Mouse (Mus musculus) C2C12 (cell line): ENCODE measurements around the gene Ctxn1.

ENCODE experiments used
- CEBPB ChIP-seq: IDR thresholded peaks from one replicate; pipeline ENCODE4 v1.6.1; 2011; ENCODE audit warnings: low read depth, mild to moderate bottlenecking, control low read depth, moderate library complexity
- CTCF ChIP-seq: IDR thresholded peaks from one replicate; pipeline ENCODE4 v1.5.1; 2011; ENCODE audit not compliant: control insufficient read depth, insufficient read depth, insufficient read length
- FOSL1 ChIP-seq: IDR thresholded peaks from one replicate; pipeline ENCODE4 v1.8.0; 2011; ENCODE audit warnings: mild to moderate bottlenecking, low read length; ENCODE audit not compliant: poor library complexity, insufficient read depth, severe bottlenecking
- MAX ChIP-seq: IDR thresholded peaks from one replicate; pipeline ENCODE4 v1.6.1; 2011; ENCODE audit warnings: mild to moderate bottlenecking, control low read depth
- MYOD1 ChIP-seq: IDR thresholded peaks from one replicate; pipeline ENCODE4 v1.6.1; 2011; ENCODE audit warnings: low read depth; ENCODE audit not compliant: control insufficient read depth, insufficient read length
- MYOG ChIP-seq: IDR thresholded peaks from one replicate; pipeline ENCODE4 v1.6.1; 2011; ENCODE audit not compliant: control insufficient read depth, insufficient read length; ENCODE audit errors: extremely low read depth
- USF1 ChIP-seq: IDR thresholded peaks from one replicate; pipeline ENCODE4 v1.6.1; 2011; ENCODE audit warnings: low read depth, mild to moderate bottlenecking, control low read depth, moderate library complexity

GRCm38 (mm10) chr8:4211097-4211496, 48.0 kb downstream of the Ctxn1 start:
- no peak for TF ChIP-seq CTCF
- no peak for TF ChIP-seq USF1
- TF ChIP-seq CEBPB: no peak
- TF ChIP-seq MYOD1: no peak
- TF ChIP-seq FOSL1: no peak
- no peak for TF ChIP-seq MAX
- no peak for TF ChIP-seq MYOG
